Mouse (Mus musculus) embryonic facial prominence, embryonic 10.5 days (tissue): Measurements from ENCODE around the gene Apex2. TPM values are rescaled to one million over a fixed set of nuclear protein-coding genes. Genes with fewer than 3 reads are reported as not detected.

Source experiments
- DNase-seq: peaks from one replicate; pipeline ENCODE4 v3.0.0-alpha.2; 2017; ENCODE audit warnings: low spot score
- H3K27ac ChIP-seq: fragments of 300-500 bp; sonication (generic); replicated peaks from 2 replicates; pipeline ENCODE4 v1.5.1; 2016; ENCODE audit warnings: mild to moderate bottlenecking
- H3K27me3 ChIP-seq: fragments of 300-500 bp; sonication (generic); replicated peaks from 2 replicates; pipeline ENCODE4 v1.6.1; 2016; ENCODE audit warnings: low read depth, mild to moderate bottlenecking; ENCODE audit not compliant: poor library complexity, severe bottlenecking
- H3K36me3 ChIP-seq: fragments of 300-500 bp; sonication (generic); replicated peaks from 2 replicates; pipeline ENCODE4 v1.6.1; 2016; ENCODE audit warnings: mild to moderate bottlenecking, moderate library complexity
- H3K4me1 ChIP-seq: fragments of 300-500 bp; sonication (generic); 2 replicates; pipeline ENCODE4 v1.6.1; 2016
- H3K4me3 ChIP-seq: fragments of 300-500 bp; sonication (generic); 2 replicates; pipeline ENCODE4 v1.5.1; 2016; ENCODE audit warnings: mild to moderate bottlenecking, moderate library complexity
- H3K9me3 ChIP-seq: fragments of 300-500 bp; sonication (generic); 2 replicates; pipeline ENCODE4 v1.6.1; 2016; ENCODE audit warnings: mild to moderate bottlenecking
- WGBS: fragments of 180-500 bp; shearing (Covaris S2); methylation state at CpG from one replicate; pipeline ENCODE4 v1.1.7; 2016; 5-methylcytosine and 5-hydroxymethylcytosine counted together
- polyA plus RNA-seq: library from polyadenylated mRNA; unstranded; fragments of >200 nt; fragmentation: Nextera tagmentation; extraction: Ambion mirVana; gene quantifications from 2 replicates; pipeline ENCODE4 v1.2.1, GENCODE M21; 2016

The Apex2 gene
- 31.1 and 32.2 TPM in 2 replicates for polyA plus RNA-seq

GRCm38 (mm10) chrX:150589696-150590095, at the start of gene Apex2:
TSS of gene Apex2 (minus strand) at chrX:150589868.
- Histone ChIP-seq H3K9me3 (no peaks in the 10 kb centered on the region), H3K36me3 (peaks cover 13% of the 10 kb centered on the region), H3K27me3 (peaks cover 50% of the 10 kb centered on the region), H3K4me3 (peak within 1 kb of the TSS; percentile 63; the same call in 1 of the 2 replicates), H3K27ac (no peak within 1 kb of the TSS), H3K4me1 (no peaks in the 10 kb centered on the region)
- 77% methylated on average over 5 of the region's 5 CpGs for WGBS
- no peak for DNase-seq

- Histone ChIP-seq H3K9me3 (no peaks in the 10 kb centered on the region), H3K4me1 (no peaks in the 10 kb centered on the region), H3K36me3 (no peaks in the 10 kb centered on the region), H3K27ac (no peak overlapping the region), H3K27me3 (peaks cover 6% of the 10 kb centered on the region; the same call in 1 of the 2 replicates), H3K4me3 (no peak overlapping the region)
- WGBS = 65% methylated on average over 1 of the region's 1 CpGs
- DNase-seq = no peak
These were observed 46.8 kb upstream of the Apex2 start for GRCm38 (mm10) chrX:150636421-150636820.

- no peak for DNase-seq
- no peaks in the 10 kb centered on the region for H3K9me3 ChIP-seq
- H3K27ac ChIP-seq = no peak overlapping the region
- WGBS = 87% methylated on average over 2 of the region's 2 CpGs
- no peak overlapping the region for H3K4me3 ChIP-seq
- H3K36me3 ChIP-seq = no peaks in the 10 kb centered on the region
- H3K4me1 ChIP-seq = no peaks in the 10 kb centered on the region
- peaks cover 8% of the 10 kb centered on the region for H3K27me3 ChIP-seq
These were observed 9.2 kb upstream of the Apex2 start for GRCm38 (mm10) chrX:150598882-150599281.

DNA sequence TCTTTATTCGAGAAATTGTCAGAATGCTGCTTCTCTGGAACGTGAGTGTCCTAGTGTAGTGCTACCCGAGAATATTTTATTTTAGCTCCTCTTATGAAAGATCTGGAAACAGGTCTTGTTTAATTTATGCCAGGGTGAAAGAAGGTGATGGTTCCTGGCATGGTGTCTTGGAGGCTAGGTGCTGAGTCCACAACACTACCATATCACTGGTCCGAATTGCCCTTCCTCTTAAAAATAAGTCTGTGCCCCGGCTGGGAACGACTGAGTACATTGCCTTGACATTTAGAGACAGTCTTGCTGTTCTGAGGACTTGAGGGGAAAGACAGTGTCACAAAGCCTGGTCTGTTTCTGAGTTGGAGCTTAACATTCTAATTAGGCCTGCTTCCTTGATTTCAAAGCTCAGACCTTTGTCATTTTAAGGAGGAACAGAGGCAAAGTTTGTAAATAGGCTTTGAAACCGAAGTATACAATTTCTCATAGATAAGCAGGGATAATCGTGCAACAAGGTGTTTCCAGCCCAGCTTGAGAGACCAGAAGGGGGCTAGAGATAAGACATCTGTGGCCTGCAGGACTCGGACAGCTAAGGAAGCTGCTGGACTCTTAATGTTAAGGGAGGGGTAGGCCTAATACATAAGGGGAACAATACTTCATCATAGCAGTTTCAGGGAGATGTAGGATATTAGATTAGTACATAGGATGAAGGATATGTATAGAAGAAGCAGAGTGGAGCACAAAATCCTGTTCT, 5.5 kb upstream of the Apex2 start:
- DNase-seq = no peak
- no peak overlapping the region for H3K27ac ChIP-seq
- no peaks in the 10 kb centered on the region for H3K4me1 ChIP-seq
- H3K4me3 ChIP-seq = no peak overlapping the region
- no peaks in the 10 kb centered on the region for H3K9me3 ChIP-seq
- WGBS = 78% methylated on average over 9 of the region's 9 CpGs
- no peaks in the 10 kb centered on the region for H3K36me3 ChIP-seq
- H3K27me3 ChIP-seq = peaks cover 33% of the 10 kb centered on the region

DNA sequence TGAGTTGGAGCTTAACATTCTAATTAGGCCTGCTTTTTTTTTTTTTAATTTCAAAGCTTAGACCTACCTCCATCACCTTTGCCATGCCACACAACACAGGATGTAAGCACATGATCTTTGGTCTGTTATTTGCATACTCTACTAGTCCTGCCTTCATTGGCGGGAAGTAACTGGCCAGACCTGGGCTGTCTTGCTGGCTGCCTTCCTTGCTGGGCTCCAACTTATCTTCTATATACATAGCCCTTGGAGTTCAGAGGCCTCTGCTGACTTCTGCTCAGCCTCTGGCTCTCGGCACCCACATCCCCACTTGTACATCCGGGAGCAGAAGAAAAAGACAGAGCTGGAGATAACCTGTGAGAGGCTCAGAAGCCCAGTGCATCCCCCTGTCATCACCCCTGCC, 4.5 kb upstream of the Apex2 start:
- no peak overlapping the region for H3K27ac ChIP-seq
- H3K4me1 ChIP-seq = no peaks in the 10 kb centered on the region
- H3K4me3 ChIP-seq = no peak overlapping the region
- DNase-seq = no peak
- WGBS = 83% methylated on average over 3 of the region's 3 CpGs
- peaks cover 33% of the 10 kb centered on the region for H3K27me3 ChIP-seq
- no peaks in the 10 kb centered on the region for H3K9me3 ChIP-seq
- no peaks in the 10 kb centered on the region for H3K36me3 ChIP-seq

DNA sequence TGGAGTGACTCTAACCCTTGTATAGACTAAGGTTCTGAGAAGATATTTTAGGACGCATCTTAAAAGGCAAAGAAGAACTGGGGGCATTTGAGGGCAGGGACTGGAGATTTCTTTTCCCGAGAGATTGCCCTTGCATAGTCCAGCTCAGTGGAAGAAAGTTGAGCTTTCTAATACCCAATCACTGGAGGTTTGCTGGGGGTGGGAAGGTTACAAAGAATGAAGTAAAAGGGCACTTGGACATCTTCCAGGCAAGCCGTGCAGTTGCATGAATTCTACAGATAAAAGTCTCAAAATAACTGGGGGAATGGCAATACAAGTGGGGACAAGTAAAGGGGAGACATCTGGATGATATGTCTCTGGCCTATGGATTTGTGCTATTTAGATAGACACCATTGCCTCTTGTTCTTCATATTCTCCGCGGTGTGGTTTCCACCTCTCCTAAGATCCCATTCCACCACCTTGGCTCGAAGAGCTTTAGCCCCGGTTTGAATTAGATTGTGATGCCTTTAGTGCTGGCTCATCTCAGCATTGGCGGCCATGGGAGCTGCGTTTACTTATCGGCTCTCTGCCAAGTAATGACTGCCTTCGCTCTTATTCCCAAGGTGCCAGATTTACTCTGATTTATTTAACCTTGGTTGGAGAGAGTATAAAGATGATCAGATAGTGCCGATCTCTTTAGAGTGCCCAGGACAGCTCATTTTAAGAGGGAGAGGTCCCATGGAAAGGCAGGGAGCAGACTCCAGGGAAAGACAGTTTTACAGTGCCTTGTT, 3.8 kb upstream of the Apex2 start:
- Histone ChIP-seq H3K4me1 (no peaks in the 10 kb centered on the region), H3K9me3 (no peaks in the 10 kb centered on the region), H3K27me3 (peaks cover 37% of the 10 kb centered on the region), H3K36me3 (no peaks in the 10 kb centered on the region), H3K27ac (no peak overlapping the region), H3K4me3 (no peak overlapping the region)
- no peak for DNase-seq
- WGBS = 90% methylated on average over 12 of the region's 12 CpGs

- peaks cover 25% of the 10 kb centered on the region for H3K36me3 ChIP-seq
- 18% methylated on average over 35 of the region's 35 CpGs for WGBS
- H3K27ac ChIP-seq = peak within 1 kb of the TSS; percentile 87
- peak within 1 kb of the TSS; percentile 63 for H3K4me3 ChIP-seq
- peak; percentile 87 for DNase-seq
- no peaks in the 10 kb centered on the region for H3K9me3 ChIP-seq
- no peaks in the 10 kb centered on the region for H3K4me1 ChIP-seq
- peaks cover 36% of the 10 kb centered on the region for H3K27me3 ChIP-seq
These were observed 1.5 kb downstream of the Apex2 start, which contains the start of gene Pfkfb1 for GRCm38 (mm10) chrX:150588023-150588764. TSS of gene Pfkfb1 (plus strand) at chrX:150588229.

DNA sequence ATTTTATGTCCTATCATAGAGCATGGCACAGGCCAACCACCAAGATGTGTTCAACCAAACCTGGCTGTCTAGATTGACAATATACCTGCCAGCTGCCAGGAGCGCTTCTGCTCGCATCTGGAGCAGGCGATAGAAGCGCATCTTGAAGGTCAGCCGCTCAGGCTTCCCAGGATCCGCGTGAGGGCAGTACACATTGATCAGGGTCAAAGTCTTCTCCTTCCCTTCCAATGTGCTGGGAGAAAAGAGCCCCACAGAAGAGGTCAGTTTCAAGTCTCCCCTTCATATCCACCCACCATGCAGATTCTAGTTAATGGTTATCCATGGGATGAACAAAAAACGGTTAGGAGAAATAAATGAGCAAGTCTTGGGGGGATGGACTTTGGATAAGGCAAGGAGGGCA, 4.6 kb downstream of the Apex2 start:
- peaks cover 17% of the 10 kb centered on the region for H3K27me3 ChIP-seq
- WGBS = 95% methylated on average over 8 of the region's 8 CpGs
- H3K36me3 ChIP-seq = peaks cover 52% of the 10 kb centered on the region

DNA sequence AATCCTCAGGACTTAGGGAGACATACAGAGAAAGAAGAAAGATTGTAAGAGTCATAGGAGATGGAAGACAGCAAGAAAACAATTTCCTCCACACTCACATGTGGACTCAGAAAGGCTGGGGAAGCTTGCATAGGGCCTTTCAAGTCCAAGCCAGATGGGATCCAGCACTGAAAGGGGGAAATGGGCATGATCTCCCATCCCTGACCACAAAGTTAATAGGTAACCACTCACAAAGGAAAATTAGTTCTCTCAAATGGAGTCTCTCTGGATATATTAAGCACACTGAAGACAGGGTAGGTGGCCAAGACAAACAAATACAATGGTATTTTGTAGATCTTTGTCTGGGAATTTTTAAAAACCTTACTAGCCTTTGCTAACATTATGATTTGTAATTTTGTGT, 7.7 kb downstream of the Apex2 start:
- Histone ChIP-seq H3K27ac (no peak overlapping the region), H3K9me3 (no peaks in the 10 kb centered on the region), H3K4me3 (no peak overlapping the region), H3K4me1 (no peaks in the 10 kb centered on the region), H3K27me3 (no peaks in the 10 kb centered on the region), H3K36me3 (peaks cover 68% of the 10 kb centered on the region)
- no peak for DNase-seq

More for the DNA sequence above, 4.6 kb downstream of the Apex2 start:
- no peaks in the 10 kb centered on the region for H3K4me1 ChIP-seq
- H3K27ac ChIP-seq = no peak overlapping the region
- H3K4me3 ChIP-seq = no peak overlapping the region
- no peak for DNase-seq
- no peaks in the 10 kb centered on the region for H3K9me3 ChIP-seq

- Histone ChIP-seq H3K27ac (no peak overlapping the region), H3K9me3 (no peaks in the 10 kb centered on the region), H3K4me1 (no peaks in the 10 kb centered on the region), H3K4me3 (no peak overlapping the region), H3K36me3 (peaks cover 30% of the 10 kb centered on the region), H3K27me3 (peaks cover 28% of the 10 kb centered on the region)
- DNase-seq = no peak
- WGBS = 89% methylated on average over 12 of the region's 12 CpGs
These were observed 24.9 kb downstream of the Apex2 start for GRCm38 (mm10) chrX:150564644-150565357.

- peaks cover 33% of the 10 kb centered on the region for H3K36me3 ChIP-seq
- H3K4me1 ChIP-seq = no peaks in the 10 kb centered on the region
- no peak for DNase-seq
- 86% methylated on average over 3 of the region's 3 CpGs for WGBS
- peaks cover 56% of the 10 kb centered on the region; the same call in 1 of the 2 replicates for H3K27me3 ChIP-seq
- H3K27ac ChIP-seq = no peak overlapping the region
- H3K4me3 ChIP-seq = no peak overlapping the region
- H3K9me3 ChIP-seq = no peaks in the 10 kb centered on the region
These were observed 35.6 kb downstream of the Apex2 start for GRCm38 (mm10) chrX:150554032-150554431.

DNA sequence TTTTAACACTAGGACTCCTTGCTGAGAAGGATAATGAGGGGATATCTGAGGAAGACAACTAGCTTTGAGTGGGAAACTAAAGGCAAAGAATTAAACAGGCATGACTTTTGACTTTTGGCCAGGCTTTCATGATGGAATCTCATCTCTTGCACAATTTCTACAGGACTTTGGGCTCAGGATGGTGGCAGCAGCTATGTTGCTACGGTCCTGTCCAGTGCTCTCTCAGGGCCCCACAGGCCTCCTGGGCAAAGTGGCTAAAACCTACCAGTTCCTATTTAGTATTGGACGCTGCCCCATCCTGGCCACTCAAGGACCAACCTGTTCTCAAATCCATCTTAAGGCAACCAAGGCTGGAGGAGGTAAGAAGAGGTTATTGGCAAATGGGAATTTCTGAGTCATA, 37.7 kb downstream of the Apex2 start:
- Histone ChIP-seq H3K4me1 (no peaks in the 10 kb centered on the region), H3K4me3 (no peak overlapping the region), H3K27ac (no peak overlapping the region), H3K9me3 (no peaks in the 10 kb centered on the region), H3K27me3 (peaks cover 60% of the 10 kb centered on the region), H3K36me3 (peaks cover 34% of the 10 kb centered on the region)
- WGBS = 91% methylated on average over 2 of the region's 2 CpGs
- DNase-seq = no peak
